Mouse (Mus musculus) neural tube, embryonic 13.5 days (tissue): ENCODE measurements at regions not wholly inside any gene's neighbourhood (a gene's known extent, or its start where the extent isn't known, plus 50 kb on each side); places are given as distances from the start of the nearest gene placed in this dataset.

ENCODE experiments used
- ATAC-seq: fragments of 200-750 bp; cut with Nextera tagmentation; 2 replicates; pipeline ENCODE4 v1.8.0; 2017; ENCODE audit warnings: low read depth, mild to moderate bottlenecking, moderate TSS enrichment, moderate library complexity
- H3K27ac ChIP-seq: fragments of 300-500 bp; sonication (generic); replicated peaks from 2 replicates; pipeline ENCODE4 v1.5.1; 2015; ENCODE audit warnings: moderate library complexity, mild to moderate bottlenecking, inconsistent platforms
- H3K27me3 ChIP-seq: fragments of 300-500 bp; sonication (generic); 2 replicates; pipeline ENCODE4 v1.6.1; 2015; ENCODE audit warnings: mild to moderate bottlenecking, inconsistent platforms
- H3K36me3 ChIP-seq: fragments of 300-500 bp; sonication (generic); 2 replicates; pipeline ENCODE4 v1.6.1; 2015; ENCODE audit warnings: mild to moderate bottlenecking, inconsistent platforms
- H3K4me1 ChIP-seq: fragments of 300-500 bp; sonication (generic); replicated peaks from 2 replicates; pipeline ENCODE4 v1.6.1; 2015; ENCODE audit warnings: inconsistent platforms
- H3K4me2 ChIP-seq: fragments of 300-500 bp; sonication (generic); 2 replicates; pipeline ENCODE4 v1.6.1; 2015; ENCODE audit warnings: inconsistent platforms, mild to moderate bottlenecking, moderate library complexity
- H3K4me3 ChIP-seq: fragments of 300-500 bp; sonication (generic); 2 replicates; pipeline ENCODE4 v1.5.1; 2015; ENCODE audit warnings: mild to moderate bottlenecking, inconsistent platforms
- H3K9ac ChIP-seq: fragments of 300-500 bp; sonication (generic); 2 replicates; pipeline ENCODE4 v1.6.1; 2015; ENCODE audit warnings: moderate library complexity, mild to moderate bottlenecking, inconsistent platforms
- H3K9me3 ChIP-seq: fragments of 300-500 bp; sonication (generic); 2 replicates; pipeline ENCODE4 v1.6.1; 2016; ENCODE audit warnings: inconsistent platforms
- WGBS: fragments of 180-500 bp; shearing (Covaris S2); methylation state at CpG from one replicate; pipeline ENCODE4 v1.1.7; 2015; 5-methylcytosine and 5-hydroxymethylcytosine counted together

GRCm38 (mm10) chr15:62861422-62861821, 983.6 kb downstream of the Gsdmc2 start:
- H3K4me3 ChIP-seq = no peak overlapping the region
- no peak for ATAC-seq
- H3K4me2 ChIP-seq = no peak overlapping the region
- no peaks in the 10 kb centered on the region for H3K4me1 ChIP-seq
- no peaks in the 10 kb centered on the region for H3K27me3 ChIP-seq
- H3K9ac ChIP-seq = no peak overlapping the region
- no peaks in the 10 kb centered on the region for H3K36me3 ChIP-seq
- H3K27ac ChIP-seq = no peak overlapping the region
- H3K9me3 ChIP-seq = peaks cover 4% of the 10 kb centered on the region; the same call in 1 of the 2 replicates

GRCm38 (mm10) chr15:62849326-62849725, 995.7 kb downstream of the Gsdmc2 start:
- Histone ChIP-seq H3K4me2 (no peak overlapping the region), H3K4me3 (no peak overlapping the region), H3K4me1 (no peaks in the 10 kb centered on the region), H3K27ac (no peak overlapping the region), H3K36me3 (no peaks in the 10 kb centered on the region), H3K9me3 (no peaks in the 10 kb centered on the region), H3K9ac (no peak overlapping the region), H3K27me3 (no peaks in the 10 kb centered on the region)
- no peak for ATAC-seq

GRCm38 (mm10) chr15:62845884-62846283, 999.1 kb downstream of the Gsdmc2 start:
- no peak overlapping the region for H3K27ac ChIP-seq
- no peak overlapping the region for H3K4me2 ChIP-seq
- H3K4me3 ChIP-seq = no peak overlapping the region
- no peak for ATAC-seq
- H3K36me3 ChIP-seq = no peaks in the 10 kb centered on the region
- H3K27me3 ChIP-seq = no peaks in the 10 kb centered on the region
- 87% methylated on average over 3 of the region's 3 CpGs for WGBS
- no peaks in the 10 kb centered on the region for H3K4me1 ChIP-seq
- no peak overlapping the region for H3K9ac ChIP-seq
- H3K9me3 ChIP-seq = no peaks in the 10 kb centered on the region

GRCm38 (mm10) chr15:62825586-62825985, 1019.4 kb downstream of the Gsdmc2 start:
- no peak for ATAC-seq
- H3K36me3 ChIP-seq = no peaks in the 10 kb centered on the region
- no peaks in the 10 kb centered on the region for H3K4me1 ChIP-seq
- H3K4me2 ChIP-seq = no peak overlapping the region
- H3K9me3 ChIP-seq = no peaks in the 10 kb centered on the region
- H3K9ac ChIP-seq = no peak overlapping the region
- no peak overlapping the region for H3K27ac ChIP-seq
- no peaks in the 10 kb centered on the region for H3K27me3 ChIP-seq
- no peak overlapping the region for H3K4me3 ChIP-seq

GRCm38 (mm10) chr15:62823861-62824518, 1021.0 kb downstream of the Gsdmc2 start:
- Histone ChIP-seq H3K27ac (no peak overlapping the region), H3K9ac (no peak overlapping the region), H3K4me3 (no peak overlapping the region), H3K9me3 (no peaks in the 10 kb centered on the region), H3K4me2 (no peak overlapping the region), H3K27me3 (no peaks in the 10 kb centered on the region), H3K4me1 (no peaks in the 10 kb centered on the region), H3K36me3 (no peaks in the 10 kb centered on the region)
- ATAC-seq = no peak
- WGBS = 73% methylated on average over 1 of the region's 1 CpGs

GRCm38 (mm10) chr15:62822305-62822704, 1022.7 kb downstream of the Gsdmc2 start:
- Histone ChIP-seq H3K9me3 (no peaks in the 10 kb centered on the region), H3K4me1 (no peaks in the 10 kb centered on the region)

GRCm38 (mm10) chr15:62813093-62813492, 1031.9 kb downstream of the Gsdmc2 start:
- 81% methylated on average over 1 of the region's 1 CpGs for WGBS
- H3K36me3 ChIP-seq = no peaks in the 10 kb centered on the region

More at GRCm38 (mm10) chr15:62822305-62822704, 1022.7 kb downstream of the Gsdmc2 start:
- H3K4me2 ChIP-seq = no peak overlapping the region
- H3K27me3 ChIP-seq = no peaks in the 10 kb centered on the region
- no peak for ATAC-seq
- H3K4me3 ChIP-seq = no peak overlapping the region
- H3K36me3 ChIP-seq = no peaks in the 10 kb centered on the region
- no peak overlapping the region for H3K27ac ChIP-seq
- no peak overlapping the region for H3K9ac ChIP-seq

GRCm38 (mm10) chr15:62812026-62812425, 1033.0 kb downstream of the Gsdmc2 start:
- no peak overlapping the region for H3K4me2 ChIP-seq
- H3K9ac ChIP-seq = no peak overlapping the region
- 60% methylated on average over 2 of the region's 2 CpGs for WGBS
- no peaks in the 10 kb centered on the region for H3K9me3 ChIP-seq
- H3K4me1 ChIP-seq = no peaks in the 10 kb centered on the region
- H3K27ac ChIP-seq = no peak overlapping the region
- H3K4me3 ChIP-seq = no peak overlapping the region
- ATAC-seq = no peak
- H3K27me3 ChIP-seq = no peaks in the 10 kb centered on the region
- H3K36me3 ChIP-seq = no peaks in the 10 kb centered on the region

More at GRCm38 (mm10) chr15:62813093-62813492, 1031.9 kb downstream of the Gsdmc2 start:
- no peak overlapping the region for H3K4me2 ChIP-seq
- H3K4me1 ChIP-seq = no peaks in the 10 kb centered on the region
- ATAC-seq = no peak
- H3K4me3 ChIP-seq = no peak overlapping the region
- no peak overlapping the region for H3K27ac ChIP-seq
- H3K9me3 ChIP-seq = no peaks in the 10 kb centered on the region
- no peak overlapping the region for H3K9ac ChIP-seq
- no peaks in the 10 kb centered on the region for H3K27me3 ChIP-seq

- no peak overlapping the region for H3K9ac ChIP-seq
- H3K4me2 ChIP-seq = no peak overlapping the region
- H3K9me3 ChIP-seq = no peaks in the 10 kb centered on the region
- H3K27ac ChIP-seq = no peak overlapping the region
- H3K36me3 ChIP-seq = no peaks in the 10 kb centered on the region
- ATAC-seq = no peak
- H3K4me1 ChIP-seq = no peaks in the 10 kb centered on the region
- no peaks in the 10 kb centered on the region for H3K27me3 ChIP-seq
- WGBS = 89% methylated on average over 3 of the region's 3 CpGs
- no peak overlapping the region for H3K4me3 ChIP-seq
These were observed 1035.7 kb downstream of the Gsdmc2 start for GRCm38 (mm10) chr15:62809320-62809719.

GRCm38 (mm10) chr15:62808087-62808808, 1036.7 kb downstream of the Gsdmc2 start:
- ATAC-seq = no peak
- Histone ChIP-seq H3K4me2 (no peak overlapping the region), H3K27me3 (no peaks in the 10 kb centered on the region), H3K9me3 (no peaks in the 10 kb centered on the region), H3K9ac (no peak overlapping the region), H3K36me3 (no peaks in the 10 kb centered on the region), H3K4me1 (no peaks in the 10 kb centered on the region), H3K27ac (no peak overlapping the region), H3K4me3 (no peak overlapping the region)
- 93% methylated on average over 4 of the region's 4 CpGs for WGBS

- ATAC-seq = no peak
- H3K4me3 ChIP-seq = no peak overlapping the region
- H3K9me3 ChIP-seq = no peaks in the 10 kb centered on the region
- 81% methylated on average over 1 of the region's 1 CpGs for WGBS
- H3K4me1 ChIP-seq = no peaks in the 10 kb centered on the region
- no peak overlapping the region for H3K27ac ChIP-seq
- H3K36me3 ChIP-seq = no peaks in the 10 kb centered on the region
- no peak overlapping the region for H3K4me2 ChIP-seq
- H3K9ac ChIP-seq = no peak overlapping the region
- no peaks in the 10 kb centered on the region for H3K27me3 ChIP-seq
These were observed 1037.6 kb downstream of the Gsdmc2 start for GRCm38 (mm10) chr15:62807364-62807763.

- Histone ChIP-seq H3K4me1 (no peaks in the 10 kb centered on the region), H3K9me3 (no peaks in the 10 kb centered on the region), H3K27ac (no peak overlapping the region), H3K27me3 (no peaks in the 10 kb centered on the region), H3K9ac (no peak overlapping the region), H3K4me3 (no peak overlapping the region), H3K4me2 (no peak overlapping the region), H3K36me3 (no peaks in the 10 kb centered on the region)
- no peak for ATAC-seq
These were observed 1042.2 kb downstream of the Gsdmc2 start for GRCm38 (mm10) chr15:62802770-62803169.

- WGBS = 83% methylated on average over 4 of the region's 4 CpGs
- H3K36me3 ChIP-seq = no peaks in the 10 kb centered on the region
- H3K9ac ChIP-seq = no peak overlapping the region
- no peak overlapping the region for H3K27ac ChIP-seq
- no peak for ATAC-seq
- no peak overlapping the region for H3K4me3 ChIP-seq
- H3K4me2 ChIP-seq = no peak overlapping the region
- no peaks in the 10 kb centered on the region for H3K27me3 ChIP-seq
- no peaks in the 10 kb centered on the region for H3K9me3 ChIP-seq
- no peaks in the 10 kb centered on the region for H3K4me1 ChIP-seq
These were observed 1046.2 kb downstream of the Gsdmc2 start for GRCm38 (mm10) chr15:62798731-62799130.
